Mouse (Mus musculus): ENCODE data around the gene Hgfac. TPM values are rescaled to one million over a fixed set of nuclear protein-coding genes. Genes with fewer than 3 reads are reported as not detected.

The Hgfac gene
- polyA plus RNA-seq, 1 experiment = 46.8 TPM

- Histone ChIP-seq H3K27ac (ENCODE audit: insufficient read depth, low read depth, low read length) (no peak overlapping the region), H3K4me3 (ENCODE audit: insufficient read depth, low read depth, low read length) (no peak overlapping the region), H3K4me1 (ENCODE audit: control insufficient read depth, insufficient read depth, low read length) (no peaks in the 10 kb centered on the region), H3K27me3 (replicated peaks; ENCODE audit: control insufficient read depth, insufficient read depth, low read length) (no peaks in the 10 kb centered on the region), H3K36me3 (ENCODE audit: control insufficient read depth, insufficient read depth, low read length) (no peaks in the 10 kb centered on the region)
- TF ChIP-seq POLR2A (IDR thresholded peaks at IDR 0.05; ENCODE audit: low read depth, low read length) (no peak), CTCF (conservative IDR thresholded peaks at IDR 0.05; ENCODE audit: insufficient read depth, insufficient read length, low read depth, low read length) (no peak)
- 84% methylated on average over 3 of the region's 3 CpGs for WGBS
- DNase-seq = no peak
Measured at GRCm38 (mm10) chr5:35005659-35006058, 35.6 kb upstream of the Hgfac start.

DNA sequence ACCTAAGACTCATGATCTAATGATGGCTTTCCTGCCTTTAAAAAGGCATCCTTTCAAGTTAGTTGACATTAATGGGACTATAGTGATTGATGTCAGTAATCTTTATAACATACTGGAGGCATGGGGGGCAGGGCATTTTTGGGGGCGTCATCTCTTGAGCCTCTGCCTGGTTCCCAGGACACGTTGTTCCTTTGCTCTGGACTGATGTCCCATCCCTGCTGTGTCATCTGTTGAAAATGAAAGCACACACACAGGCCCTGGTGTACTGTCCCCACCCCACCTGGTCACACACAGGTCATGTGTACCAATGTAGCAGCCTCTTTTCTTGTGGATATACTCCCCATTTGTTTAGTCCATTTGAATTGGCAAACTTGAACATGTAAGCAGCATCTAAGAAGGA, 34.7 kb upstream of the Hgfac start:
- no peaks in the 10 kb centered on the region for H3K36me3 ChIP-seq (ENCODE audit: control insufficient read depth, insufficient read depth, low read length)
- no peaks in the 10 kb centered on the region for H3K27me3 ChIP-seq (replicated peaks; ENCODE audit: control insufficient read depth, insufficient read depth, low read length)
- DNase-seq = no peak
- WGBS = 86% methylated on average over 2 of the region's 2 CpGs
- no peak for TF ChIP-seq POLR2A (IDR thresholded peaks at IDR 0.05; ENCODE audit: low read depth, low read length)
- TF ChIP-seq CTCF (conservative IDR thresholded peaks at IDR 0.05; ENCODE audit: insufficient read depth, insufficient read length, low read depth, low read length) = no peak
- no peaks in the 10 kb centered on the region for H3K4me1 ChIP-seq (ENCODE audit: control insufficient read depth, insufficient read depth, low read length)
- H3K27ac ChIP-seq (ENCODE audit: insufficient read depth, low read depth, low read length) = no peak overlapping the region
- H3K4me3 ChIP-seq (ENCODE audit: insufficient read depth, low read depth, low read length) = no peak overlapping the region

- Histone ChIP-seq H3K36me3 (ENCODE audit: control insufficient read depth, insufficient read depth, low read length) (no peaks in the 10 kb centered on the region), H3K4me1 (ENCODE audit: control insufficient read depth, insufficient read depth, low read length) (no peaks in the 10 kb centered on the region), H3K4me3 (ENCODE audit: insufficient read depth, low read depth, low read length) (no peak overlapping the region), H3K27me3 (replicated peaks; ENCODE audit: control insufficient read depth, insufficient read depth, low read length) (no peaks in the 10 kb centered on the region), H3K27ac (ENCODE audit: insufficient read depth, low read depth, low read length) (no peak overlapping the region)
- no peak for DNase-seq
- WGBS = 95% methylated on average over 4 of the region's 4 CpGs
- TF ChIP-seq CTCF (conservative IDR thresholded peaks at IDR 0.05; ENCODE audit: insufficient read depth, insufficient read length, low read depth, low read length) (no peak), POLR2A (IDR thresholded peaks at IDR 0.05; ENCODE audit: low read depth, low read length) (no peak)
Measured at GRCm38 (mm10) chr5:35009163-35009562, 32.1 kb upstream of the Hgfac start.

GRCm38 (mm10) chr5:35010656-35011055, 30.7 kb upstream of the Hgfac start:
- no peak for DNase-seq
- H3K27me3 ChIP-seq (replicated peaks; ENCODE audit: control insufficient read depth, insufficient read depth, low read length) = no peaks in the 10 kb centered on the region
- 75% methylated on average over 5 of the region's 5 CpGs for WGBS
- no peaks in the 10 kb centered on the region for H3K4me1 ChIP-seq (ENCODE audit: control insufficient read depth, insufficient read depth, low read length)
- H3K4me3 ChIP-seq (ENCODE audit: insufficient read depth, low read depth, low read length) = no peak overlapping the region
- TF ChIP-seq CTCF (conservative IDR thresholded peaks at IDR 0.05; ENCODE audit: insufficient read depth, insufficient read length, low read depth, low read length) = no peak
- no peak for TF ChIP-seq POLR2A (IDR thresholded peaks at IDR 0.05; ENCODE audit: low read depth, low read length)
- no peaks in the 10 kb centered on the region for H3K36me3 ChIP-seq (ENCODE audit: control insufficient read depth, insufficient read depth, low read length)
- no peak overlapping the region for H3K27ac ChIP-seq (ENCODE audit: insufficient read depth, low read depth, low read length)

GRCm38 (mm10) chr5:35011156-35011923, 30.0 kb upstream of the Hgfac start:
- DNase-seq = no peak
- no peaks in the 10 kb centered on the region for H3K27me3 ChIP-seq (replicated peaks; ENCODE audit: control insufficient read depth, insufficient read depth, low read length)
- H3K4me1 ChIP-seq (ENCODE audit: control insufficient read depth, insufficient read depth, low read length) = no peaks in the 10 kb centered on the region
- no peak overlapping the region for H3K4me3 ChIP-seq (ENCODE audit: insufficient read depth, low read depth, low read length)
- WGBS = 93% methylated on average over 6 of the region's 6 CpGs
- H3K36me3 ChIP-seq (ENCODE audit: control insufficient read depth, insufficient read depth, low read length) = no peaks in the 10 kb centered on the region
- no peak overlapping the region for H3K27ac ChIP-seq (ENCODE audit: insufficient read depth, low read depth, low read length)
- no peak for TF ChIP-seq CTCF (conservative IDR thresholded peaks at IDR 0.05; ENCODE audit: insufficient read depth, insufficient read length, low read depth, low read length)
- no peak for TF ChIP-seq POLR2A (IDR thresholded peaks at IDR 0.05; ENCODE audit: low read depth, low read length)

GRCm38 (mm10) chr5:35014036-35014435, 27.3 kb upstream of the Hgfac start:
- Histone ChIP-seq H3K36me3 (ENCODE audit: control insufficient read depth, insufficient read depth, low read length) (no peaks in the 10 kb centered on the region), H3K27me3 (replicated peaks; ENCODE audit: control insufficient read depth, insufficient read depth, low read length) (no peaks in the 10 kb centered on the region), H3K27ac (ENCODE audit: insufficient read depth, low read depth, low read length) (no peak overlapping the region), H3K4me3 (ENCODE audit: insufficient read depth, low read depth, low read length) (no peak overlapping the region), H3K4me1 (ENCODE audit: control insufficient read depth, insufficient read depth, low read length) (no peaks in the 10 kb centered on the region)
- no peak for DNase-seq
- WGBS = 77% methylated on average over 6 of the region's 6 CpGs
- TF ChIP-seq POLR2A (IDR thresholded peaks at IDR 0.05; ENCODE audit: low read depth, low read length) (no peak), CTCF (conservative IDR thresholded peaks at IDR 0.05; ENCODE audit: insufficient read depth, insufficient read length, low read depth, low read length) (no peak)

DNA sequence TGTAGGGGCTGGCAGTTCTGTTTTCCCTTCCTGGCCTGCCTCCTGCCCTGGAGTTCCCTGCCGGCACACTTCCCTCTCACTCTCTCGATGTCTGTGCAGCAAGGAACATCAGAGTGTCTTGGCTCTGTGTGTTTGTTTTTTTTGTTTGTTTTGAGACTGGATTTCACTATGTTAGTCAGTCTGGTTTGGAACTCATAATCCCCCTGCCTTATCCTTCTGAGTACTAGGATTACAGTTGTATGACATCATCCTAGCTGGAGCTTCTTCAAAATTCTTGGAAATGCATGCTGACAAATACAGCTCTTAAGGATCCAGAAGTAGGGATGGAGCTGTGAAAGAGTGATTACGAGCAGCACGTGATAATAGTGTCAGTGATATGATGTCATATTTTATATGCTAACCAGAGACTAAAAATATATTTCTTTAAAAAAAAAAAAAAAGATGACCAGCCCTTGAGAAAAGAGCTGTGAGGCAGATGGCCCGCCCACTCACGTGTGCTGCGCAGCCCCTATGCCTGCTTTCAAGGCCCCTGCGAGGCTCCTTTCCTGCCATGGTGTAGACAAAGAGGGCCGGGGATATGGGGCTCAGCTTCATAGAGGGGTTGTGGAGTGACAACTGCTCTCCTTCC, 21.5 kb upstream of the Hgfac start:
- 86% methylated on average over 9 of the region's 9 CpGs for WGBS

More for the DNA sequence above, 21.5 kb upstream of the Hgfac start:
- DNase-seq = no peak
- Histone ChIP-seq H3K27me3 (replicated peaks; ENCODE audit: control insufficient read depth, insufficient read depth, low read length) (no peaks in the 10 kb centered on the region), H3K4me1 (ENCODE audit: control insufficient read depth, insufficient read depth, low read length) (no peaks in the 10 kb centered on the region), H3K27ac (ENCODE audit: insufficient read depth, low read depth, low read length) (no peak overlapping the region), H3K4me3 (ENCODE audit: insufficient read depth, low read depth, low read length) (no peak overlapping the region), H3K36me3 (ENCODE audit: control insufficient read depth, insufficient read depth, low read length) (no peaks in the 10 kb centered on the region)
- TF ChIP-seq POLR2A (IDR thresholded peaks at IDR 0.05; ENCODE audit: low read depth, low read length) = no peak
- TF ChIP-seq CTCF (conservative IDR thresholded peaks at IDR 0.05; ENCODE audit: insufficient read depth, insufficient read length, low read depth, low read length) = no peak

All from kidney, adult 2 months (tissue).